Mouse (Mus musculus): ENCODE results near the gene Man1c1.

The Man1c1 gene

GRCm38 (mm10) chr4:134645042-134645948, 58.8 kb downstream of the Man1c1 start:
- Histone ChIP-seq H3K27me3 (ENCODE audit: control insufficient read depth, insufficient read depth, low read length, poor library complexity, severe bottlenecking) (no peaks in the 10 kb centered on the region), H3K36me3 (ENCODE audit: control insufficient read depth, insufficient read depth, low read length, poor library complexity, severe bottlenecking) (no peaks in the 10 kb centered on the region)
- DNase-seq (ENCODE audit: low read depth, low spot score) = no peak

GRCm38 (mm10) chr4:134644410-134644809, 59.7 kb downstream of the Man1c1 start:
- DNase-seq (ENCODE audit: low read depth, low spot score) = no peak
- no peaks in the 10 kb centered on the region for H3K36me3 ChIP-seq (ENCODE audit: control insufficient read depth, insufficient read depth, low read length, poor library complexity, severe bottlenecking)
- H3K27me3 ChIP-seq (ENCODE audit: control insufficient read depth, insufficient read depth, low read length, poor library complexity, severe bottlenecking) = no peaks in the 10 kb centered on the region

- DNase-seq (ENCODE audit: low read depth, low spot score) = no peak
- H3K36me3 ChIP-seq (ENCODE audit: control insufficient read depth, insufficient read depth, low read length, poor library complexity, severe bottlenecking) = no peaks in the 10 kb centered on the region
- H3K27me3 ChIP-seq (ENCODE audit: control insufficient read depth, insufficient read depth, low read length, poor library complexity, severe bottlenecking) = no peaks in the 10 kb centered on the region
These were observed 62.2 kb downstream of the Man1c1 start for GRCm38 (mm10) chr4:134641711-134642516.

- DNase-seq (ENCODE audit: low read depth, low spot score) = no peak
- H3K36me3 ChIP-seq (ENCODE audit: control insufficient read depth, insufficient read depth, low read length, poor library complexity, severe bottlenecking) = no peaks in the 10 kb centered on the region
- H3K27me3 ChIP-seq (ENCODE audit: control insufficient read depth, insufficient read depth, low read length, poor library complexity, severe bottlenecking) = no peaks in the 10 kb centered on the region
These were observed 64.8 kb downstream of the Man1c1 start for GRCm38 (mm10) chr4:134639325-134639724.

GRCm38 (mm10) chr4:134638111-134638550, 66.0 kb downstream of the Man1c1 start:
- DNase-seq (ENCODE audit: low read depth, low spot score) = no peak
- no peaks in the 10 kb centered on the region for H3K36me3 ChIP-seq (ENCODE audit: control insufficient read depth, insufficient read depth, low read length, poor library complexity, severe bottlenecking)
- H3K27me3 ChIP-seq (ENCODE audit: control insufficient read depth, insufficient read depth, low read length, poor library complexity, severe bottlenecking) = no peaks in the 10 kb centered on the region

GRCm38 (mm10) chr4:134636406-134636805, 67.7 kb downstream of the Man1c1 start:
- no peak for DNase-seq (ENCODE audit: low read depth, low spot score)
- no peaks in the 10 kb centered on the region for H3K27me3 ChIP-seq (ENCODE audit: control insufficient read depth, insufficient read depth, low read length, poor library complexity, severe bottlenecking)
- H3K36me3 ChIP-seq (ENCODE audit: control insufficient read depth, insufficient read depth, low read length, poor library complexity, severe bottlenecking) = no peaks in the 10 kb centered on the region

GRCm38 (mm10) chr4:134634001-134634400, 70.1 kb downstream of the Man1c1 start:
- no peaks in the 10 kb centered on the region for H3K36me3 ChIP-seq (ENCODE audit: control insufficient read depth, insufficient read depth, low read length, poor library complexity, severe bottlenecking)
- DNase-seq (ENCODE audit: low read depth, low spot score) = no peak
- H3K27me3 ChIP-seq (ENCODE audit: control insufficient read depth, insufficient read depth, low read length, poor library complexity, severe bottlenecking) = no peaks in the 10 kb centered on the region

GRCm38 (mm10) chr4:134632131-134632711, 71.9 kb downstream of the Man1c1 start:
- H3K36me3 ChIP-seq (ENCODE audit: control insufficient read depth, insufficient read depth, low read length, poor library complexity, severe bottlenecking) = no peaks in the 10 kb centered on the region
- no peak for DNase-seq (ENCODE audit: low read depth, low spot score)
- no peaks in the 10 kb centered on the region for H3K27me3 ChIP-seq (ENCODE audit: control insufficient read depth, insufficient read depth, low read length, poor library complexity, severe bottlenecking)

- H3K27me3 ChIP-seq (ENCODE audit: control insufficient read depth, insufficient read depth, low read length, poor library complexity, severe bottlenecking) = no peaks in the 10 kb centered on the region
- DNase-seq (ENCODE audit: low read depth, low spot score) = no peak
- no peaks in the 10 kb centered on the region for H3K36me3 ChIP-seq (ENCODE audit: control insufficient read depth, insufficient read depth, low read length, poor library complexity, severe bottlenecking)
These were observed 72.5 kb downstream of the Man1c1 start for GRCm38 (mm10) chr4:134631471-134632130.

- DNase-seq (ENCODE audit: low read depth, low spot score) = peak; percentile 32
- Histone ChIP-seq H3K27me3 (ENCODE audit: control insufficient read depth, insufficient read depth, low read length, poor library complexity, severe bottlenecking) (no peaks in the 10 kb centered on the region), H3K36me3 (ENCODE audit: control insufficient read depth, insufficient read depth, low read length, poor library complexity, severe bottlenecking) (no peaks in the 10 kb centered on the region)
These were observed 75.3 kb downstream of the Man1c1 start for GRCm38 (mm10) chr4:134628575-134629384.

- no peak for DNase-seq (ENCODE audit: low read depth, low spot score)
- Histone ChIP-seq H3K27me3 (ENCODE audit: control insufficient read depth, insufficient read depth, low read length, poor library complexity, severe bottlenecking) (no peaks in the 10 kb centered on the region), H3K36me3 (ENCODE audit: control insufficient read depth, insufficient read depth, low read length, poor library complexity, severe bottlenecking) (no peaks in the 10 kb centered on the region)
These were observed 76.0 kb downstream of the Man1c1 start for GRCm38 (mm10) chr4:134628058-134628457.

- H3K27me3 ChIP-seq (ENCODE audit: control insufficient read depth, insufficient read depth, low read length, poor library complexity, severe bottlenecking) = no peaks in the 10 kb centered on the region
- H3K36me3 ChIP-seq (ENCODE audit: control insufficient read depth, insufficient read depth, low read length, poor library complexity, severe bottlenecking) = no peaks in the 10 kb centered on the region
- no peak for DNase-seq (ENCODE audit: low read depth, low spot score)
These were observed 77.2 kb downstream of the Man1c1 start for GRCm38 (mm10) chr4:134626883-134627282.

GRCm38 (mm10) chr4:134626350-134626749, 77.7 kb downstream of the Man1c1 start:
- Histone ChIP-seq H3K27me3 (ENCODE audit: control insufficient read depth, insufficient read depth, low read length, poor library complexity, severe bottlenecking) (no peaks in the 10 kb centered on the region), H3K36me3 (ENCODE audit: control insufficient read depth, insufficient read depth, low read length, poor library complexity, severe bottlenecking) (no peaks in the 10 kb centered on the region)
- DNase-seq (ENCODE audit: low read depth, low spot score) = no peak
